Mouse (Mus musculus) lung, embryonic 15.5 days (tissue): ENCODE results near the gene E2f4. TPM values are rescaled to one million over a fixed set of nuclear protein-coding genes. Genes with fewer than 3 reads are reported as not detected.

Source experiments
- ATAC-seq: fragments of 200-750 bp; cut with Nextera tagmentation; 2 replicates; pipeline ENCODE4 v1.8.0; 2017; ENCODE audit warnings: moderate number of reproducible peaks, borderline replicate concordance; ENCODE audit not compliant: low FRiP score, low TSS enrichment; ENCODE audit errors: extremely low read depth
- H3K27ac ChIP-seq: fragments of 300-500 bp; sonication (generic); 2 replicates; pipeline ENCODE4 v1.5.1; 2015; ENCODE audit warnings: moderate library complexity, mild to moderate bottlenecking, inconsistent platforms
- H3K27me3 ChIP-seq: fragments of 300-500 bp; sonication (generic); 2 replicates; pipeline ENCODE4 v1.6.1; 2015; ENCODE audit warnings: inconsistent platforms
- H3K36me3 ChIP-seq: fragments of 300-500 bp; sonication (generic); 2 replicates; pipeline ENCODE4 v1.6.1; 2015; ENCODE audit warnings: inconsistent platforms
- H3K4me1 ChIP-seq: fragments of 300-500 bp; sonication (generic); 2 replicates; pipeline ENCODE4 v1.6.1; 2015; ENCODE audit warnings: inconsistent platforms
- H3K4me2 ChIP-seq: fragments of 300-500 bp; sonication (generic); 2 replicates; pipeline ENCODE4 v1.6.1; 2015; ENCODE audit warnings: inconsistent platforms, mild to moderate bottlenecking, moderate library complexity
- H3K4me3 ChIP-seq: fragments of 300-500 bp; sonication (generic); 2 replicates; pipeline ENCODE4 v1.5.1; 2015; ENCODE audit warnings: mild to moderate bottlenecking, inconsistent platforms
- H3K9ac ChIP-seq: fragments of 300-500 bp; sonication (generic); 2 replicates; pipeline ENCODE4 v1.6.1; 2015; ENCODE audit warnings: inconsistent platforms
- H3K9me3 ChIP-seq: fragments of 300-500 bp; sonication (generic); 2 replicates; pipeline ENCODE4 v1.6.1; 2016; ENCODE audit warnings: inconsistent platforms
- WGBS: fragments of 180-500 bp; shearing (Covaris S2); methylation state at CpG from one replicate; pipeline ENCODE4 v1.1.7; 2015; 5-methylcytosine and 5-hydroxymethylcytosine counted together
- microRNA counts: library from miRNA; unstranded; fragments of <30 nt; microRNA quantifications from one replicate; lab custom pipeline; 2016
- microRNA-seq: library from miRNA; unstranded; fragments of <30 nt; microRNA quantifications from one replicate; pipeline ENCODE4, GENCODE M21; 2016
- polyA plus RNA-seq: library from polyadenylated mRNA; unstranded; fragments of >200 nt; fragmentation: Nextera tagmentation; extraction: Ambion mirVana; gene quantifications from 2 replicates; pipeline ENCODE4 v1.2.1, GENCODE M21; 2015

The E2f4 gene
- polyA plus RNA-seq, 1 experiment from 2014 or later, result 76.4 TPM

- H3K4me3 ChIP-seq, result peak overlapping the region; percentile 64
- 0% methylated on average over 34 of the region's 34 CpGs for WGBS
- peaks cover 66% of the 10 kb centered on the region for H3K4me1 ChIP-seq
- peak overlapping the region; percentile 98 for H3K4me2 ChIP-seq
- no peaks in the 10 kb centered on the region for H3K9me3 ChIP-seq
- H3K9ac ChIP-seq, result peak overlapping the region; percentile 72
- H3K36me3 ChIP-seq, result 0 out of 2 replicates have a peak, but pooled peaks cover 6% of the 10 kb centered on the region
- H3K27ac ChIP-seq, result peak overlapping the region; percentile 97
- no peaks in the 10 kb centered on the region for H3K27me3 ChIP-seq
- peak; percentile 64 for ATAC-seq
Measured at GRCm38 (mm10) chr8:105346611-105347427, 49.4 kb downstream of the E2f4 start.

GRCm38 (mm10) chr8:105347428-105348221, 50.2 kb downstream of the E2f4 start, which contains the start of gene Fhod1:
Gene Fhod1, minus strand, starts transcription at chr8:105347953.
- H3K4me1 ChIP-seq, result peaks cover 58% of the 10 kb centered on the region
- 0 out of 2 replicates have a peak, but pooled peaks cover 6% of the 10 kb centered on the region for H3K36me3 ChIP-seq
- peak within 1 kb of the TSS; percentile 74 for H3K9ac ChIP-seq
- H3K27ac ChIP-seq, result peak within 1 kb of the TSS; percentile 97
- peak within 1 kb of the TSS; percentile 98 for H3K4me2 ChIP-seq
- under 1% methylated on average over 53 of the region's 53 CpGs for WGBS
- peak within 1 kb of the TSS; percentile 64 for H3K4me3 ChIP-seq
- no peaks in the 10 kb centered on the region for H3K27me3 ChIP-seq
- peak; percentile 85 for ATAC-seq
- H3K9me3 ChIP-seq, result no peaks in the 10 kb centered on the region

- H3K9ac ChIP-seq, result peak within 1 kb of the TSS; percentile 74
- H3K4me3 ChIP-seq, result peak within 1 kb of the TSS; percentile 64
- no peaks in the 10 kb centered on the region for H3K9me3 ChIP-seq
- H3K4me1 ChIP-seq, result peaks cover 48% of the 10 kb centered on the region
- 0 out of 2 replicates have a peak, but pooled peaks cover under 1% of the 10 kb centered on the region for H3K36me3 ChIP-seq
- H3K4me2 ChIP-seq, result peak within 1 kb of the TSS; percentile 98
- H3K27ac ChIP-seq, result peak within 1 kb of the TSS; percentile 97
- H3K27me3 ChIP-seq, result no peaks in the 10 kb centered on the region
- under 1% methylated on average over 34 of the region's 34 CpGs for WGBS
- no peak for ATAC-seq
Measured at GRCm38 (mm10) chr8:105348450-105349095, 51.1 kb downstream of the E2f4 start, which contains the start of gene Slc9a5. Gene Slc9a5, plus strand, starts transcription at chr8:105348843.

- Histone ChIP-seq H3K4me1 (peaks cover 47% of the 10 kb centered on the region), H3K27me3 (no peaks in the 10 kb centered on the region), H3K27ac (peak overlapping the region; percentile 89), H3K9me3 (no peaks in the 10 kb centered on the region), H3K36me3 (no peaks in the 10 kb centered on the region), H3K4me2 (peak overlapping the region; percentile 98), H3K4me3 (peak overlapping the region; percentile 64), H3K9ac (peak overlapping the region; percentile 74)
- WGBS, result under 1% methylated on average over 37 of the region's 48 CpGs
- no peak for ATAC-seq
Measured at GRCm38 (mm10) chr8:105349096-105349771, 51.8 kb downstream of the E2f4 start.

- no peak for ATAC-seq
- WGBS, result 25% methylated on average over 7 of the region's 7 CpGs
Measured at GRCm38 (mm10) chr8:105350186-105350585, 52.7 kb downstream of the E2f4 start.

GRCm38 (mm10) chr8:105353583-105354135, 56.2 kb downstream of the E2f4 start:
- H3K4me1 ChIP-seq, result peaks cover 27% of the 10 kb centered on the region
- H3K36me3 ChIP-seq, result 0 out of 2 replicates have a peak, but pooled peaks cover 5% of the 10 kb centered on the region
- no peak for ATAC-seq
- no peaks in the 10 kb centered on the region for H3K27me3 ChIP-seq
- H3K27ac ChIP-seq, result no peak overlapping the region
- no peak overlapping the region for H3K9ac ChIP-seq
- whole genome bisulfite sequencing, result 72% methylated on average over 8 of the region's 8 CpGs
- H3K4me3 ChIP-seq, result no peak overlapping the region
- H3K9me3 ChIP-seq, result no peaks in the 10 kb centered on the region
- no peak overlapping the region for H3K4me2 ChIP-seq

More at GRCm38 (mm10) chr8:105350186-105350585, 52.7 kb downstream of the E2f4 start:
- Histone ChIP-seq H3K27ac (peak overlapping the region; percentile 89; the same call in 1 of the 2 replicates), H3K4me2 (peak overlapping the region; percentile 98), H3K4me3 (peak overlapping the region; percentile 64), H3K4me1 (peaks cover 40% of the 10 kb centered on the region), H3K27me3 (no peaks in the 10 kb centered on the region), H3K36me3 (no peaks in the 10 kb centered on the region), H3K9ac (peak overlapping the region; percentile 74; the same call in 1 of the 2 replicates), H3K9me3 (no peaks in the 10 kb centered on the region)

GRCm38 (mm10) chr8:105354549-105354948, 57.1 kb downstream of the E2f4 start:
- peaks cover 27% of the 10 kb centered on the region for H3K4me1 ChIP-seq
- no peaks in the 10 kb centered on the region for H3K9me3 ChIP-seq
- no peak for ATAC-seq
- WGBS, result 87% methylated on average over 4 of the region's 4 CpGs
- H3K4me2 ChIP-seq, result no peak overlapping the region
- H3K4me3 ChIP-seq, result no peak overlapping the region
- H3K27ac ChIP-seq, result no peak overlapping the region
- H3K27me3 ChIP-seq, result no peaks in the 10 kb centered on the region; the same call in 1 of the 2 replicates
- no peak overlapping the region for H3K9ac ChIP-seq
- 0 out of 2 replicates have a peak, but pooled peaks cover 12% of the 10 kb centered on the region for H3K36me3 ChIP-seq

MicroRNAs encoded within 50 kb of the gene (microRNA counts, 519-probe panel; counts per million panel counts)
- 1,986 counts per million, percentile 16 among the panel's probes with 10 or more counts for microRNA mmu-miR-328 (lab: Ali Mortazavi, UCI)

Small RNA genes within 50 kb of the gene (microRNA-seq; reads per million reads assigned to microRNA genes)
- gene Gm27320, result not detected
- 215 reads per million, percentile 60 among the genes with 10 or more reads in this experiment for gene Mir328

Other genes with a start within 250 kb of the E2f4 start
- gene Ces3a, start 249.1 kb upstream of the E2f4 start, polyA plus RNA-seq, result not detected in 2 replicates
- not detected in 2 replicates for gene Ces3b, start 213.9 kb upstream of the E2f4 start, polyA plus RNA-seq
- gene Ces4a, start 165.9 kb upstream of the E2f4 start, polyA plus RNA-seq, result not detected in 2 replicates
- gene Cbfb, start 127.0 kb upstream of the E2f4 start, polyA plus RNA-seq, result 62.9 and 63.3 TPM in 2 replicates
- gene D230025D16Rik, start 72.5 kb upstream of the E2f4 start, polyA plus RNA-seq, result 38.2 and 38.8 TPM in 2 replicates
- gene B3gnt9, start 42.5 kb upstream of the E2f4 start, polyA plus RNA-seq, result 23.4 and 26.0 TPM in 2 replicates
- gene Tradd, start 33.1 kb upstream of the E2f4 start, polyA plus RNA-seq, result 29.8 and 33.6 TPM in 2 replicates
- gene Fbxl8, start 33.0 kb upstream of the E2f4 start, polyA plus RNA-seq, result 4.8 and 4.9 TPM in 2 replicates
- gene Hsf4, start 27.9 kb upstream of the E2f4 start, polyA plus RNA-seq, result 0.61 and 0.69 TPM in 2 replicates
- 1.5 and 1.7 TPM in 2 replicates for gene Nol3, start 21.5 kb upstream of the E2f4 start, polyA plus RNA-seq
- 9.7 and 10.0 TPM in 2 replicates for gene 4931428F04Rik, start 7.8 kb upstream of the E2f4 start, polyA plus RNA-seq
- 30.3 and 32.9 TPM in 2 replicates for gene Exoc3l, start 1.6 kb upstream of the E2f4 start, polyA plus RNA-seq
- 10.1 and 12.1 TPM in 2 replicates for gene Elmo3, start 7.9 kb downstream of the E2f4 start, polyA plus RNA-seq
- gene Lrrc29, start 28.6 kb downstream of the E2f4 start, polyA plus RNA-seq, result 1.6 and 2.8 TPM in 2 replicates
- 110 and 116 TPM in 2 replicates for gene Tmem208, start 28.7 kb downstream of the E2f4 start, polyA plus RNA-seq
- 10.6 and 11.9 TPM in 2 replicates for gene Fhod1, start 50.3 kb downstream of the E2f4 start, polyA plus RNA-seq
- 6.4 and 7.2 TPM in 2 replicates for gene Slc9a5, start 51.2 kb downstream of the E2f4 start, polyA plus RNA-seq
- 1.1 and 1.5 TPM in 2 replicates for gene Plekhg4, start 75.6 kb downstream of the E2f4 start, polyA plus RNA-seq
- gene Kctd19, start 115.8 kb downstream of the E2f4 start, polyA plus RNA-seq, result not detected in 2 replicates
- 0.43 and 0.67 TPM in 2 replicates for gene Lrrc36, start 115.9 kb downstream of the E2f4 start, polyA plus RNA-seq
- 63.3 and 63.6 TPM in 2 replicates for gene Tppp3, start 173.9 kb downstream of the E2f4 start, polyA plus RNA-seq
- 44.0 and 50.9 TPM in 2 replicates for gene Zdhhc1, start 199.2 kb downstream of the E2f4 start, polyA plus RNA-seq
- gene Hsd11b2, start 221.1 kb downstream of the E2f4 start, polyA plus RNA-seq, result 2.6 and 2.8 TPM in 2 replicates